Mouse (Mus musculus) spleen, adult 2 months (tissue): ENCODE results near the gene Pex13.

Experiments used
- CTCF ChIP-seq: fragments of 200-500 bp; IDR thresholded peaks from 2 replicates; pipeline ENCODE4 v1.5.1; 2011; ENCODE audit warnings: mild to moderate bottlenecking, inconsistent platforms; ENCODE audit not compliant: insufficient read depth, insufficient read length, insufficient replicate concordance; ENCODE audit errors: extremely low read depth
- POLR2A ChIP-seq: fragments of 200-500 bp; IDR thresholded peaks from 2 replicates; pipeline ENCODE4 v1.6.1; 2011; ENCODE audit warnings: low read depth, low read length, inconsistent platforms

GRCm38 (mm10) chr11:23701831-23702230, 36.1 kb upstream of the Pex13 start:
- TF ChIP-seq CTCF (no peak), POLR2A (no peak)
